Mouse (Mus musculus): ENCODE data around the gene Trim27. TPM values are rescaled to one million over a fixed set of nuclear protein-coding genes. Genes with fewer than 3 reads are reported as not detected.

The Trim27 gene
- polyA plus RNA-seq, 1 experiment from 2014 or later, result 140 TPM

DNA sequence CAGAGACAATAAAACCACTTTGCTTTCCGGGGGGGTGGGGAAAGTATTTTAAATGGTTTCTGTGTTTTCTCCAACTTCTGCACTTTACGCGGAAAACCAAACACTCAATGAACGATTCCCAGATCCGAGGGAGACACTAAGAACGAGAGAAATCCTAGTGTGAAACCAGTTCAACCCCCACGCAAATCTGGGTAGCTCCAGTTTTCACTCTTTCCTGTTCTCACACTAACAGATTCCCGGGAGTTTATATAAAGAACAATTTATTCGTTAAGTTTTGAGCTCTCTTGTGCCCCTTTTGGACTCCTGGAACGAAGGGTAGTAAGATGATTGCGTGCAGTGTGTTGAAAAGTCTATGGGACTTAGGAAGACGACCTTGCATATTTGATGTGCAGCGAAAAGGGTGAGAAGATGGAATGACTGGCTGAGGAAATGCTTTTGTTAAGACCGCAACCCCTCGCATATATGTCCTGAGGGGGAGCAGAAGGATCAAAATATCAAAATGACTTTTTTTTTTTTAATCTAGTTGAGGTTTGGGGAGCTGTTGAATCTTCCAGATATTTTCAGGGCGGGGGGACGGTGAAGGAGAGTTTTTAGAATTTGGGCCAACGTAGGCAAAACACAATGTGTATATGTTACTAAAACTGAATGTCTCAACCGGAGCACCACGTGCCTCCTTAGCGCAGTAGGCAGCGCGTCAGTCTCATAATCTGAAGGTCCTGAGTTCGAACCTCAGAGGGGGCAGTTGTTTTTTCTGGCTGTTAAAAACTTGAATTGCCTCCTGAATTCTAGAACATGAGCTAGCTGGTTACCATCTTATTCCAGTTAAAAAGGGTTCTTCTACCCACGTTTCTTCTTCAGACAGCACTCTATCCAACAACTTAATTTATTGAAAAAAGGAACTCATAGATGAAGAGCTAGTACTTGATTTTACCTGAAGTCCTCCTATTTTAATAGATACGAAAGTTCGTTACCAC is 12.0 kb upstream of the Trim27 start:
- no peaks in the 10 kb centered on the region for H3K36me3 ChIP-seq
- peaks cover 7% of the 10 kb centered on the region for H3K27me3 ChIP-seq
- ATAC-seq (ENCODE audit: low FRiP score, low read depth), result peak; percentile 50
- H3K4me1 ChIP-seq, result peaks cover 6% of the 10 kb centered on the region
- peak overlapping the region; percentile 55 for H3K4me3 ChIP-seq
- H3K9me3 ChIP-seq, result no peaks in the 10 kb centered on the region
- H3K9ac ChIP-seq (replicated peaks), result peak overlapping the region; percentile 44; the same call in 1 of the 2 replicates
- H3K4me2 ChIP-seq (replicated peaks), result peak overlapping the region; percentile 64
- H3K27ac ChIP-seq (replicated peaks), result no peak overlapping the region
- WGBS, result 1% methylated on average over 27 of the region's 27 CpGs

DNA sequence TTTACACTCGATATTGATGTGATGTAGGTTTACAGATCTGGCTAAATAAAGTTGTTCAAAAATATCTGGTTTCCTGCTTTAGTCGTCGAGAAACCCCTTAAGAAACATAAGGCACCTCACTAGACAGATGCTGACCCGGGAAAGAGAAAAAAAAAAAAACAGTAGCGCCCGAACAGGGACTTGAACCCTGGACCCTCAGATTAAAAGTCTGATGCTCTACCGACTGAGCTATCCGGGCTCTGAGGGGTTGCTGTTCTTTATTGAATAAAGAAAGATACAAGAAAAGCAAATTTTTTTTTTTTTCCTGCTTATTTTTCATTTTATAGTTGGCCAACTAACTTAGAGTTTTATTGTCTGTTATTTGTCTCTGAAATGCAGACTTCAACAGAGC is 11.3 kb upstream of the Trim27 start:
- Histone ChIP-seq H3K4me2 (replicated peaks) (peak overlapping the region; percentile 64), H3K27me3 (peaks cover 4% of the 10 kb centered on the region), H3K36me3 (no peaks in the 10 kb centered on the region), H3K9ac (replicated peaks) (peak overlapping the region; percentile 50; the same call in 1 of the 2 replicates), H3K9me3 (no peaks in the 10 kb centered on the region), H3K4me1 (peaks cover 6% of the 10 kb centered on the region), H3K4me3 (peak overlapping the region; percentile 55), H3K27ac (replicated peaks) (no peak overlapping the region)
- WGBS, result 1% methylated on average over 8 of the region's 8 CpGs
- 0 out of 2 replicates have a peak, but pooled peaks have one; percentile 21 for ATAC-seq (ENCODE audit: low FRiP score, low read depth)

DNA sequence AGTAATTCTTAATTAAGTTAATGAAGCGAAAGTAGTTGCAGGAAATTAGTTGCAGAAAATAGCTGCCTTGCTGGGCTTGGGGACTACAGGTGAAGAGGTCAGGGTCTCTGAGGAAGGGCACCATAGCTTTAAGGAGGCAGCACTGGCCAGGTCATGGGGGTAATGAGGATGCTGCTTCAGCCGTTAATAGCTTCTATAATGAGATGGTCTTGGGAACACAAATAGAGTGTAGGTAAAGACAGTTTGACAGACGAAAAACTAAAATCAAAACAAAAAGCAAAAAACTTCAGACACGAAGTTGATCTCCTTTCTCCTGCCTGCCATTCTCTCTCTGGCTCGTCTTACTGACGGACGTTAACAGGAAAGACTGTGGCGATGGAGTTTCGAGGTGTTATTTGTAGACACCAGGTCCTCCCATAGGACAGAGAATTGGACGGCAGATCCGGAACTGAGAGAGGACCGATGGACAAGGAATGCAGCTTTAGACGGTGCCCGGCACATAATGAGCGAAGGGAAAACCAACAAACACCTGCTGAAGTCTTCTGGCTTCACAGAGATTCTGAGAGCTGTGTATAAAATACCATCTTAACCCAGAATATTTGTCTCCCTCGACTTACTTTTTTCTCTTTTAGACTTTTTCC is 10.8 kb upstream of the Trim27 start:
- WGBS, result 0% methylated on average over 16 of the region's 16 CpGs
- no peak for ATAC-seq (ENCODE audit: low FRiP score, low read depth)
- Histone ChIP-seq H3K27ac (replicated peaks) (no peak overlapping the region), H3K36me3 (no peaks in the 10 kb centered on the region), H3K4me2 (replicated peaks) (peak overlapping the region; percentile 64), H3K9ac (replicated peaks) (peak overlapping the region; percentile 50), H3K27me3 (peaks cover 4% of the 10 kb centered on the region), H3K4me3 (peak overlapping the region; percentile 55), H3K9me3 (no peaks in the 10 kb centered on the region), H3K4me1 (peaks cover 8% of the 10 kb centered on the region)

DNA sequence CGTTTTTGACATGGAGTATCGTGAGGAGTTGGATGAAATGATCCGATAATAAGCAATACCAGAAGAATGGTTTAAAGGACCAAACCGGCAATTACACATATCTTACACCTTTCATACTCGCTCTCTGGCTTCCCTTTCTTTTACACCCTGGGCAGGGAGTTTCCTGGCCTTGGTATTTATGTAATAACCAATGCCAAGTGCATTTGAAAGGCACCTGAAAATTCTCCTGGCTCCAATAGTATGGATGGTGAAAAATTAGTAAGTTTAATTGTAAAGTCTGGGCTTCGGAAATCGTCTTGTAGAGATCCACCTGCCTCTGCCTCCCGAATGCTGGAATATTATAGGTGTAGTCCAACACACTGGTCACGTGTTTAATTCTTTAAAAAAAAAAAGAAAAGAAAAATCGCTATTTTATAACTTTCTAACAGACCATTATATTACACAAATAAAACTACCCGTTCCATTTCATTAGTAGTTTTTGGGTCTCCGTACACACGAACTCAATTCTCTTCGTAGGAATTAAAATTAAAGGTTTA is 10.1 kb upstream of the Trim27 start:
- Histone ChIP-seq H3K4me2 (replicated peaks) (peak overlapping the region; percentile 64), H3K4me3 (peak overlapping the region; percentile 55), H3K9ac (replicated peaks) (peak overlapping the region; percentile 50; the same call in 1 of the 2 replicates), H3K4me1 (peaks cover 8% of the 10 kb centered on the region), H3K36me3 (no peaks in the 10 kb centered on the region), H3K9me3 (no peaks in the 10 kb centered on the region), H3K27ac (replicated peaks) (no peak overlapping the region), H3K27me3 (peaks cover 4% of the 10 kb centered on the region)
- WGBS, result 3% methylated on average over 14 of the region's 14 CpGs
- ATAC-seq (ENCODE audit: low FRiP score, low read depth), result no peak

DNA sequence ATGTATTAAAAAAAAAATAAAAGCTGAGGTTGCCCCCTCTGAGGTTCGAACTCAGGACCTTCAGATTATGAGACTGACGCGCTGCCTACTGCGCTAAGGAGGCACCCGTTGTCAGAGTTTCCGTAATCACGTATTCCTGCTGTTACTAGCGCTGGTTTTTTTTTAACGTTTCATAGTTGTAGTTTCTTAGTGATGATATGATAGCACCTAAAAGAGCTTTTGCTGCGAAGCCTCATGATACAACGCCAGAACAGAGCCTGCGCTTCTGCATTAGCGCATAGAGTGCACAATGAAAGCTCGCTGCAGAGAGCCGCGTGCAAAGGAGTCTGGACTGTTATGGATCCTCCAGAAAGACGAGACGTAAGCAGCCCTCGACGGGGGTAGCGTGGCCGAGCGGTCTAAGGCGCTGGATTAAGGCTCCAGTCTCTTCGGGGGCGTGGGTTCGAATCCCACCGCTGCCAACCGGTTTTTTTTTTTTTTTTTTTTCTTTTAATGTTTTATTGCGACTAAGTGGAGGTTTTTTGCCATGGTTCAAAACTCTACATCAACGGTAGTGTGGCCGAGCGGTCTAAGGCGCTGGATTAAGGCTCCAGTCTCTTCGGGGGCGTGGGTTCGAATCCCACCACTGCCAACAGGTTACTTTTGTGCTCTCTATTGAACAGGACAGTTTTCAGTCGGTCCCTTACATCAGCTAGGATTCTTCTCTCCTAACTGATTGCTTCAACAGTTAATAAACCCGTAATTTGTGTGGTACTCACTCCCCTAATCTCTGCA is 9.4 kb upstream of the Trim27 start:
- H3K4me2 ChIP-seq (replicated peaks), result peak overlapping the region; percentile 64
- no peaks in the 10 kb centered on the region for H3K36me3 ChIP-seq
- no peaks in the 10 kb centered on the region for H3K9me3 ChIP-seq
- peak overlapping the region; percentile 55 for H3K4me3 ChIP-seq
- H3K27ac ChIP-seq (replicated peaks), result 0 out of 2 replicates have a peak overlapping the region, but pooled peaks have one; percentile 25
- peaks cover 8% of the 10 kb centered on the region for H3K4me1 ChIP-seq
- no peak overlapping the region for H3K9ac ChIP-seq (replicated peaks)
- peak; percentile 80 for ATAC-seq (ENCODE audit: low FRiP score, low read depth)
- under 1% methylated on average over 39 of the region's 39 CpGs for WGBS
- H3K27me3 ChIP-seq, result peaks cover 4% of the 10 kb centered on the region

DNA sequence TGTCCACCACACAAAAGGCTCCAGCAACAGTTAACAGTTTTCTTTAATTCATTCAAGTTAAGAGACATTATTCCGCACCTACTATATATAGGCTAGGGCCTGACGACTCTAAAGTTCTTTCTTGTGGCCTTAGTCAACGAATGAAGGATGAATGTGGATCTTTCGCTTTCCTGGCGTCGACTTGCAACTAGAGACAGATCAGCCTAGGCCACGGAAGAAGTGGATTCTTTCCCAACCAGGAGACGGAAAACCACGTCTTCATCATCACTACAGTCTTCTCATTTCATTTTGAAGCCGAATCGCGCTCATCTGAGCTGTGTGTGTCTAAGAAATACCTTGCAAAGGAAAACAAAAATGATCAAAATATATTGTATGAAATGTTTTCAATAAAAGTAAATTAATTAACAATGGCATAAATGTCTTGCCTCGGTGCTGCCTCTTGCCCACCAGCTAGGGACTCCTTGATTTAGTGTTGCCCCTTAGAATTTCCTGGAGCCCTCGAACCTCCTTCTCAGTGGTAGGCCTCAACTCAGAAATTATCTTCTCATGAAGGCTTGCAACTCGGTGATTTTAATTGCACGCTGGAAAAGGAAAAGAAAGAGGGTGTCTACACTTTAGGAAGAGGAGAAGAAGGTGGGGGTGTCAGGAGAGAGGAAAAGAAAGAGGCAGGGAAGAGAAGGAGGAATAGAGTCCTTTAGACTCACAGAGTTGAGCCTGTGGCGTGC is 8.7 kb upstream of the Trim27 start:
- WGBS, result 32% methylated on average over 17 of the region's 17 CpGs
- H3K4me1 ChIP-seq, result peaks cover 8% of the 10 kb centered on the region
- H3K9me3 ChIP-seq, result no peaks in the 10 kb centered on the region
- H3K4me3 ChIP-seq, result peak overlapping the region; percentile 55
- H3K4me2 ChIP-seq (replicated peaks), result peak overlapping the region; percentile 60
- H3K27me3 ChIP-seq, result peaks cover 8% of the 10 kb centered on the region
- no peaks in the 10 kb centered on the region for H3K36me3 ChIP-seq
- ATAC-seq (ENCODE audit: low FRiP score, low read depth), result no peak
- no peak overlapping the region for H3K27ac ChIP-seq (replicated peaks)
- H3K9ac ChIP-seq (replicated peaks), result no peak overlapping the region

DNA sequence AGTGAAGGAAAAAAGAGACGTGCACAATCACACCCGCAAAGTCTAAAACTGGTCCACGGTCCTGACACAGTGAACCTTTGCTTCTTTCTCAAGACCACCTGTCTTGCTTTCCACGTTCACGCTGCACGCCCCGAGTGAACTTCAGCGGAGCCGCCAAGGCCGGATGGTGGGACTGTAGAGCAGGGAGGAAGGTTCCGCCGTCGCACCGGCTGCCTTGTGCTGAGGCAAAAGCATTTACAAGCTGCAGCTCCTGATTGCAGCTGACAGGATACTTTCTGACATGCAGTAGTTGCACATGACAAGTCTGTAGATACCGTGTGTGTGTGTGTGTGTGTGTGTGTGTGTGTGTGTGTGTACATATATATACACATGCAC is 8.1 kb upstream of the Trim27 start:
- no peak overlapping the region for H3K27ac ChIP-seq (replicated peaks)
- no peak overlapping the region; the same call in 1 of the 2 replicates for H3K9ac ChIP-seq (replicated peaks)
- H3K36me3 ChIP-seq, result no peaks in the 10 kb centered on the region
- peaks cover 4% of the 10 kb centered on the region for H3K27me3 ChIP-seq
- ATAC-seq (ENCODE audit: low FRiP score, low read depth), result no peak
- H3K4me2 ChIP-seq (replicated peaks), result peak overlapping the region; percentile 60
- H3K9me3 ChIP-seq, result no peaks in the 10 kb centered on the region
- WGBS, result 8% methylated on average over 15 of the region's 15 CpGs
- H3K4me1 ChIP-seq, result peaks cover 8% of the 10 kb centered on the region
- peak overlapping the region; percentile 49 for H3K4me3 ChIP-seq

DNA sequence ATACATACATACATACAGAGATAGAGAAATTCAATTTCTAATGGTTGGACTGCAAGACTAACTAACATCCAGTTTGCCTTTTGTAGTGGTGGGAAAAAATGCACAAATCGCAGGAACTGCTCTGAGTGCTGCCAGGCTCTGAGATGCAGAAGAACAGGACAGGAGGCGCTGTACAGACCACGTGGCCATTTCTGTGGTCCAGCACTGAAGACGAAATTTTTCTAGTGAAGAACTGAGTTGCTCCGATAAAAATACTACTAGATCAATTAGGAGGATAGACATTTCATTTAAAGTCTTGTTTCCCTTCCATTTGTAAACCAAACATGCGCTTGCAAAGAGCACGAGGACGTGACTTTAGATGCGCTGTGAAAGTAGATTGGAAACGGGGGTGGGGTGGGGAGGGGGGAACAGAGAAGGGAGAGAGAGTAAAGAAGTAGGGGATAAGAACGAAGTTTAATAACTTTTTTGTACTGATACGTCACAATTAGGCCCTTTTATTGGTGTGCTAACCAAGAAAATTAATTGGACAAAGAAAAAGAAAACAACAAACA is 7.6 kb upstream of the Trim27 start:
- peak overlapping the region; percentile 49 for H3K4me3 ChIP-seq
- H3K9ac ChIP-seq (replicated peaks), result peak overlapping the region; percentile 55
- no peaks in the 10 kb centered on the region for H3K36me3 ChIP-seq
- H3K27me3 ChIP-seq, result peaks cover 4% of the 10 kb centered on the region; the same call in 1 of the 2 replicates
- no peak overlapping the region for H3K27ac ChIP-seq (replicated peaks)
- peaks cover 8% of the 10 kb centered on the region for H3K4me1 ChIP-seq
- under 1% methylated on average over 12 of the region's 12 CpGs for WGBS
- peak; percentile 28; the same call in 1 of the 2 replicates for ATAC-seq (ENCODE audit: low FRiP score, low read depth)
- no peaks in the 10 kb centered on the region for H3K9me3 ChIP-seq
- H3K4me2 ChIP-seq (replicated peaks), result peak overlapping the region; percentile 60

DNA sequence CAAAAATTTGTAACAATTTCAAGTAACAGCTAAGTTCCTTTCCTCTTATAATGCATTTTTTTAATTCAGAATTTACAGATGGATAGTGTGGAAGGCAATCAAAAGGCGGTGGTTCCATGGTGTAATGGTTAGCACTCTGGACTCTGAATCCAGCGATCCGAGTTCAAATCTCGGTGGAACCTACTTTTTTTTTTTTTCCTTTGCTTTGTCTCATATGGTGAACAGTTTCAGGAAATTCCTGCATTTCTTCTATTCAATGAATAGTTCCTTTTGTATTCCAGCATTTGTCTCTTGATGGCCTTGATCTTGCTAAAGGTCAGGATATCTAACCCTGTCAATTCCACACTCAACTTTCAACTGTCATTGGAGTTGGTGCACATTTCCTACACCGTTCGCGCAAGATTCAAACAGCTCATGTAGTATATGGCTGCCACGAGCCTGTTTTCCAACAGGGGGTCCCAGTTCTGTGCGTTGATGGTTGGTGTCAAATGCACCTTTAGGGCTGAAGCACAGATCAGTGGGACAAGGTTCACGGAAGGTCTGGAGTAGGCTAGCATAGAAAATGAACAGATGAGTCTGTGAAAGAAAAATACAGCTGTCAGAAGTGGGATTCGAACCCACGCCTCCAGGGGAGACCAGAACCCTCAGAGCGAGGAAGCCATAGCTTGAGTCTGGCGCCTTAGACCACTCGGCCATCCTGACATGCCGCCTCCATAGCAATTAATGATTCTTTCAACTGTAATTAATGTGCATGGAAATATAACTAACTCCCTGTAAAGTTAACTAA is 6.8 kb upstream of the Trim27 start:
- ATAC-seq (ENCODE audit: low FRiP score, low read depth), result peak; percentile 32
- peak overlapping the region; percentile 60 for H3K4me2 ChIP-seq (replicated peaks)
- H3K27me3 ChIP-seq, result peaks cover 4% of the 10 kb centered on the region; the same call in 1 of the 2 replicates
- no peaks in the 10 kb centered on the region for H3K9me3 ChIP-seq
- H3K4me3 ChIP-seq, result peak overlapping the region; percentile 49
- peaks cover 8% of the 10 kb centered on the region for H3K4me1 ChIP-seq
- no peaks in the 10 kb centered on the region for H3K36me3 ChIP-seq
- no peak overlapping the region for H3K9ac ChIP-seq (replicated peaks)
- WGBS, result under 1% methylated on average over 16 of the region's 16 CpGs
- H3K27ac ChIP-seq (replicated peaks), result no peak overlapping the region

DNA sequence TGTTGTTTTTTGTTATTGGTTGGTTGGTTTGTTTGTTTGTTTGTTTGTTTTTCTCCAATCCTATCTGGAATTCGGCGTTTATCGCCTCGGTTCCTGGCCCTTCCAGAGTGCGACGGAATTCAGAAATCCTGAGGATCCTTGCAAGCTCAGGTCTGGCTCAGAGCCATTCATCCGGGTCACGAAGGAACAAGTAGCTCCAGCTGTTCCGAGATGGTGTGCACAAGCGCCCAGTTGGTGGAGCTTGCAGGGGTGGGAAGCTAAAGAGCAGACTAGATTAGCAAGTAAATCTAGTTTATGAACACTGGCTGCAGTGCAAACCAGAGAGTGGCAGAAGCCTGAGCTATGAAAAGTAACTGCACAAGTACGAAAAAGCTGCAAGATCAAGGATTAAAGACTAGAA is 6.2 kb upstream of the Trim27 start:
- Histone ChIP-seq H3K36me3 (no peaks in the 10 kb centered on the region), H3K9ac (replicated peaks) (0 out of 2 replicates have a peak overlapping the region, but pooled peaks have one; percentile 21), H3K27ac (replicated peaks) (0 out of 2 replicates have a peak overlapping the region, but pooled peaks have one; percentile 39), H3K4me1 (peaks cover 8% of the 10 kb centered on the region), H3K4me2 (replicated peaks) (peak overlapping the region; percentile 60), H3K4me3 (peak overlapping the region; percentile 33), H3K9me3 (no peaks in the 10 kb centered on the region), H3K27me3 (peaks cover 8% of the 10 kb centered on the region; the same call in 1 of the 2 replicates)
- no peak for ATAC-seq (ENCODE audit: low FRiP score, low read depth)
- under 1% methylated on average over 11 of the region's 11 CpGs for WGBS

Data from midbrain, embryonic 12.5 days (tissue).